Mouse (Mus musculus) kidney, adult 2 months (tissue): ENCODE measurements at regions not wholly inside any gene's neighbourhood (a gene's known extent, or its start where the extent isn't known, plus 50 kb on each side); places are given as distances from the start of the nearest gene placed in this dataset.

ENCODE experiments used
- CTCF ChIP-seq: fragments of 200-500 bp; conservative IDR thresholded peaks from 2 replicates; pipeline ENCODE4 v1.5.1; 2011; ENCODE audit warnings: low read depth, mild to moderate bottlenecking, control low read depth, low read length, moderate library complexity, mixed read lengths; ENCODE audit not compliant: insufficient read depth, insufficient read length
- POLR2A ChIP-seq: fragments of 200-500 bp; IDR thresholded peaks from one replicate; pipeline ENCODE4 v1.6.1; 2011; ENCODE audit warnings: low read depth, low read length, control low read depth

- 0 out of 2 replicates have a peak, but pooled peaks have one; percentile 15 for TF ChIP-seq CTCF
- TF ChIP-seq POLR2A = no peak
These were observed 60.0 kb upstream of the Zfp217 start for GRCm38 (mm10) chr2:170207878-170208277.
